Mouse (Mus musculus) stomach, embryonic 15.5 days (tissue): Measurements from ENCODE around the gene Dct. TPM values are rescaled to one million over a fixed set of nuclear protein-coding genes. Genes with fewer than 3 reads are reported as not detected.

Experiments used
- ATAC-seq: fragments of 200-750 bp; cut with Nextera tagmentation; 2 replicates; pipeline ENCODE4 v1.8.0; 2017; ENCODE audit warnings: low read depth, moderate number of reproducible peaks, moderate TSS enrichment; ENCODE audit not compliant: insufficient read depth, low FRiP score
- H3K27ac ChIP-seq: fragments of 300-500 bp; sonication (generic); 2 replicates; pipeline ENCODE4 v1.5.1; 2015; ENCODE audit warnings: mild to moderate bottlenecking, inconsistent platforms
- H3K27me3 ChIP-seq: fragments of 300-500 bp; sonication (generic); replicated peaks from 2 replicates; pipeline ENCODE4 v1.6.1; 2015; ENCODE audit warnings: inconsistent platforms
- H3K36me3 ChIP-seq: fragments of 300-500 bp; sonication (generic); 2 replicates; pipeline ENCODE4 v1.6.1; 2015; ENCODE audit warnings: inconsistent platforms
- H3K4me1 ChIP-seq: fragments of 300-500 bp; sonication (generic); 2 replicates; pipeline ENCODE4 v1.6.1; 2015; ENCODE audit warnings: inconsistent platforms
- H3K4me2 ChIP-seq: fragments of 300-500 bp; sonication (generic); 2 replicates; pipeline ENCODE4 v1.6.1; 2015; ENCODE audit warnings: mild to moderate bottlenecking, inconsistent platforms
- H3K4me3 ChIP-seq: fragments of 300-500 bp; sonication (generic); replicated peaks from 2 replicates; pipeline ENCODE4 v1.5.1; 2015; ENCODE audit warnings: inconsistent platforms
- H3K9ac ChIP-seq: fragments of 300-500 bp; sonication (generic); 2 replicates; pipeline ENCODE4 v1.6.1; 2015; ENCODE audit warnings: inconsistent platforms
- H3K9me3 ChIP-seq: fragments of 300-500 bp; sonication (generic); 2 replicates; pipeline ENCODE4 v1.6.1; 2016; ENCODE audit warnings: inconsistent platforms
- WGBS: fragments of 180-500 bp; shearing (Covaris S2); methylation state at CpG from one replicate; pipeline ENCODE4 v1.1.7; 2015; 5-methylcytosine and 5-hydroxymethylcytosine counted together
- polyA plus RNA-seq: library from polyadenylated mRNA; unstranded; fragments of >200 nt; fragmentation: Nextera tagmentation; extraction: Ambion mirVana; gene quantifications from 2 replicates; pipeline ENCODE4 v1.2.1, GENCODE M21; 2015

The Dct gene
- polyA plus RNA-seq, 1 experiment from 2014 or later: 1.8 TPM

DNA sequence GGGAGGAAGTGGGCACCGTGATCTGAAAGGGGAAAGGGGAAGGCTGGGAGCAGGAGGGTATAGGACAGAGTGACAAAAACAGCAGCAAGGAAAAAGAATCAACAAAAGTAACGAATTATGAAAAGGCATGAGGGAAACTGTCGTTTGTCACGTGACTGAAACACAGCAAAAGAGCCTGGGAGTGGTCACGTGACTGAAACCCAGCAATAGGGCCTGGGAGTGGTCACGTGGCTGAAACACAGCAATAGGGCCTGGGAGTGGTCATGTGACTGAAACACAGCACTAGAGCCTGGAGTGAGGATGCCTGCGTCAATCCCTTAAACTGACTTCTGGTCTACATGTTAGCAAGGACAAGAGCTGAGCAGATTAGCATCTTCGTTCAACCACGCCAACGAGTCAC is 63.6 kb downstream of the Dct start:
- H3K9me3 ChIP-seq: no peaks in the 10 kb centered on the region
- no peaks in the 10 kb centered on the region for H3K36me3 ChIP-seq
- no peak overlapping the region for H3K9ac ChIP-seq
- H3K27ac ChIP-seq: no peak overlapping the region
- 89% methylated on average over 10 of the region's 10 CpGs for WGBS
- no peak for ATAC-seq
- no peak overlapping the region for H3K4me3 ChIP-seq
- no peak overlapping the region for H3K4me2 ChIP-seq
- no peaks in the 10 kb centered on the region for H3K4me1 ChIP-seq
- no peaks in the 10 kb centered on the region for H3K27me3 ChIP-seq

DNA sequence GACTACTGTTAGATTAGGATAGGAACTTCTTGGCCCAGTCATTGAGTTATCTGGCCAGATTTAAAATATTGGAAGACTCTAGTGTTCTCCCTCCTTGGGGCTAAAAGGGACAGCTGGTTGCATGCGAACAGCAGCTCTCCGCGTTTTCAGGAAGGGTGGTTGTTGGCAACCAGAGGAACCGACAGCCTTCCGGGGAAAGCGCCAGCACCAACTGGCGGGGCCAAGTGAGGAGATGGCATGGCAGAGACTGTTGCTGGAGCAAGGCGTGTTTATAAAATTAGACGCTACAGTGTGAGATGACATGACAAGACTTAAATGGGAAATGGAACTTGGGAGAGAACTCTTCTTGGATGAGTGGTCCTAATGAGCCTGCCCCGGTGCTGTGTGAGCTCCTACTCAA is 70.5 kb downstream of the Dct start:
- WGBS: 94% methylated on average over 10 of the region's 10 CpGs
- no peaks in the 10 kb centered on the region for H3K9me3 ChIP-seq
- H3K4me3 ChIP-seq: no peak overlapping the region
- no peaks in the 10 kb centered on the region for H3K36me3 ChIP-seq
- no peak overlapping the region for H3K4me2 ChIP-seq
- no peak for ATAC-seq
- H3K27me3 ChIP-seq: no peaks in the 10 kb centered on the region
- H3K9ac ChIP-seq: no peak overlapping the region
- H3K4me1 ChIP-seq: no peaks in the 10 kb centered on the region
- H3K27ac ChIP-seq: no peak overlapping the region

DNA sequence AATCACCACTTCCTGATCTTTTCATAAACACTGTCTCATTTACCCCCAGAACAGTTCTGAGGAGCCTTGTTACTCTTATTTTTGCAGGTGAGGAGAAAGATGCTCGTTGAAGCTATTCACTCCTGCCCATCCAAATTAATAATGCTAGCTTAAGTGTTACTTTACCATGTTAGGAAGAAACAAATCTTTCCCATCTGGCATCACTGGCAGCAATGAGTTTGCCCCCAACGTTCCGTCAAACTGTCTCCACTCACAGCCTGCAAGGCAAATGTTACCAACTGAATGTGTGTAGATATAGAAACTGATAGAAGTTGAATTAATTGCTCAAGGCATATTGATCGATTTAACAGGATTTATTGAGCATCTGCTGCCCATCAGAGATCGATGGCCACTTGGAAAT is 79.5 kb downstream of the Dct start:
- H3K4me1 ChIP-seq: no peaks in the 10 kb centered on the region
- no peaks in the 10 kb centered on the region for H3K36me3 ChIP-seq
- no peaks in the 10 kb centered on the region for H3K27me3 ChIP-seq
- no peak overlapping the region for H3K9ac ChIP-seq
- no peak overlapping the region for H3K4me2 ChIP-seq
- no peak overlapping the region for H3K4me3 ChIP-seq
- no peak overlapping the region for H3K27ac ChIP-seq
- ATAC-seq: no peak
- no peaks in the 10 kb centered on the region for H3K9me3 ChIP-seq
- 86% methylated on average over 5 of the region's 5 CpGs for WGBS

Other genes with a start within 250 kb of the Dct start
- gene Tgds, start 80.5 kb upstream of the Dct start, polyA plus RNA-seq: 34.0 and 34.6 TPM in 2 replicates
- 55.7 and 56.9 TPM in 2 replicates for gene Gpr180, start 84.9 kb upstream of the Dct start, polyA plus RNA-seq
- gene Sox21, start 184.8 kb upstream of the Dct start, polyA plus RNA-seq: 6.2 TPM in 2 replicates
- not detected in 2 replicates for gene Gm9376, start 214.7 kb upstream of the Dct start, polyA plus RNA-seq